Mouse (Mus musculus): ENCODE measurements around the gene St3gal4. TPM values are rescaled to one million over a fixed set of nuclear protein-coding genes. Genes with fewer than 3 reads are reported as not detected.

Gene St3gal4
- total and polyA plus RNA-seq, 3 experiments: 54.2 to 56.3 TPM; not detected in 1

GRCm38 (mm10) chr9:35145829-35146228 is 26.8 kb upstream of the St3gal4 start:
- H3K27ac ChIP-seq (ENCODE audit: control insufficient read depth, low read depth, low read length): no peak overlapping the region
- no peaks in the 10 kb centered on the region for H3K36me3 ChIP-seq (ENCODE audit: control insufficient read depth in 1 of 2, insufficient read depth in 2 of 2, low read length in 2 of 2)
- no peaks in the 10 kb centered on the region for H3K9me3 ChIP-seq (replicated peaks; ENCODE audit: insufficient read depth, low read length)
- no peaks in the 10 kb centered on the region for H3K27me3 ChIP-seq (ENCODE audit: control insufficient read depth in 1 of 2, insufficient read depth in 2 of 2, low read length in 2 of 2)
- H3K9ac ChIP-seq (ENCODE audit: control insufficient read depth, low read depth, low read length, poor library complexity, severe bottlenecking): no peak overlapping the region
- H3K4me1 ChIP-seq (ENCODE audit: control insufficient read depth in 1 of 2, insufficient read depth in 2 of 2, low read length in 2 of 2): no peaks in the 10 kb centered on the region
- TF ChIP-seq ZMIZ1 (IDR thresholded peaks at IDR 0.05; ENCODE audit: low read depth, low read length) (no peak), MEF2A (IDR thresholded peaks at IDR 0.05; ENCODE audit: extremely low read depth, insufficient replicate concordance, low read depth, low read length, poor library complexity, severe bottlenecking) (no peak), MAX (IDR thresholded peaks at IDR 0.05; ENCODE audit: low read length) (no peak), MXI1 (IDR thresholded peaks at IDR 0.05; ENCODE audit: low read depth, low read length) (no peak), MYB (IDR thresholded peaks at IDR 0.05; ENCODE audit: low read depth, low read length) (no peak), MYC (IDR thresholded peaks at IDR 0.05; ENCODE audit: low read depth, low read length) (no peak), SIN3A (IDR thresholded peaks at IDR 0.05; ENCODE audit: low read length) (no peak), RAD21 (IDR thresholded peaks at IDR 0.05; ENCODE audit: low read depth, low read length) (no peak), ZC3H11A (IDR thresholded peaks at IDR 0.05; ENCODE audit: low read depth, low read length) (no peak), JUND (IDR thresholded peaks at IDR 0.05; ENCODE audit: low read depth, low read length) (no peak), TCF12 (IDR thresholded peaks at IDR 0.05; ENCODE audit: low read depth, low read length) (no peak), GABPA (IDR thresholded peaks at IDR 0.05; ENCODE audit: low read depth, low read length) (no peak), EP300 (IDR thresholded peaks at IDR 0.05; ENCODE audit: low read depth in 1 of 2, low read length in 2 of 2) (no peak), RCOR1 (IDR thresholded peaks at IDR 0.05; ENCODE audit: low read depth, low read length) (no peak), UBTF (IDR thresholded peaks at IDR 0.05; ENCODE audit: borderline replicate concordance, insufficient read depth, low read depth, low read length) (no peak), TAL1 (IDR thresholded peaks at IDR 0.05; ENCODE audit: low read length) (no peak), USF1 (IDR thresholded peaks at IDR 0.05; ENCODE audit: low read depth, low read length) (no peak)
- H3K79me2 ChIP-seq (ENCODE audit: control insufficient read depth, insufficient read depth, low read length, poor library complexity): no peaks in the 10 kb centered on the region
- DNase-seq (ENCODE audit: low read depth, low spot score): no peak
- H3K4me3 ChIP-seq (ENCODE audit: control insufficient read depth in 1 of 2, insufficient read depth in 1 of 2, low read depth in 2 of 2, low read length in 2 of 2): no peak overlapping the region

GRCm38 (mm10) chr9:35145118-35145517 is 26.1 kb upstream of the St3gal4 start:
- Histone ChIP-seq H3K4me1 (ENCODE audit: control insufficient read depth in 1 of 2, insufficient read depth in 2 of 2, low read length in 2 of 2) (no peaks in the 10 kb centered on the region), H3K9ac (ENCODE audit: control insufficient read depth, low read depth, low read length, poor library complexity, severe bottlenecking) (no peak overlapping the region), H3K9me3 (replicated peaks; ENCODE audit: insufficient read depth, low read length) (no peaks in the 10 kb centered on the region), H3K36me3 (ENCODE audit: control insufficient read depth in 1 of 2, insufficient read depth in 2 of 2, low read length in 2 of 2) (no peaks in the 10 kb centered on the region), H3K27ac (ENCODE audit: control insufficient read depth, low read depth, low read length) (no peak overlapping the region), H3K79me2 (ENCODE audit: control insufficient read depth, insufficient read depth, low read length, poor library complexity) (no peaks in the 10 kb centered on the region), H3K4me3 (ENCODE audit: control insufficient read depth in 1 of 2, insufficient read depth in 1 of 2, low read depth in 2 of 2, low read length in 2 of 2) (no peak overlapping the region), H3K27me3 (ENCODE audit: control insufficient read depth in 1 of 2, insufficient read depth in 2 of 2, low read length in 2 of 2) (no peaks in the 10 kb centered on the region)
- DNase-seq (ENCODE audit: low read depth, low spot score): no peak
- no peak for TF ChIP-seq SMC3 (IDR thresholded peaks at IDR 0.05; ENCODE audit: low read depth, low read length)
- no peak for TF ChIP-seq GATA1 (IDR thresholded peaks at IDR 0.05; ENCODE audit: low read depth, low read length)
- TF ChIP-seq POLR2AphosphoS2 (IDR thresholded peaks at IDR 0.05; ENCODE audit: low read length): no peak
- TF ChIP-seq EP300 (IDR thresholded peaks at IDR 0.05; ENCODE audit: low read depth in 1 of 2, low read length in 2 of 2): no peak
- TF ChIP-seq JUND (IDR thresholded peaks at IDR 0.05; ENCODE audit: low read depth, low read length): no peak
- no peak for TF ChIP-seq RAD21 (IDR thresholded peaks at IDR 0.05; ENCODE audit: low read depth, low read length)
- no peak for TF ChIP-seq BHLHE40 (IDR thresholded peaks at IDR 0.05; ENCODE audit: borderline replicate concordance, low read depth, low read length)
- no peak for TF ChIP-seq USF2 (IDR thresholded peaks at IDR 0.05; ENCODE audit: borderline replicate concordance in 1 of 2, insufficient read depth in 1 of 2, low read depth in 1 of 2, low read length in 2 of 2)
- no peak for TF ChIP-seq MYB (IDR thresholded peaks at IDR 0.05; ENCODE audit: low read depth, low read length)
- no peak for TF ChIP-seq MXI1 (IDR thresholded peaks at IDR 0.05; ENCODE audit: low read depth, low read length)
- no peak for TF ChIP-seq MAX (IDR thresholded peaks at IDR 0.05; ENCODE audit: low read length)
- no peak for TF ChIP-seq POLR2AphosphoS5 (IDR thresholded peaks at IDR 0.05; ENCODE audit: borderline replicate concordance, low read depth, low read length)
- TF ChIP-seq TAL1 (IDR thresholded peaks at IDR 0.05; ENCODE audit: low read length): no peak
- no peak for TF ChIP-seq POLR2A (IDR thresholded peaks at IDR 0.05; ENCODE audit: control insufficient read depth in 1 of 2, insufficient read depth in 1 of 2, low read depth in 1 of 2, low read length in 2 of 2, poor library complexity in 1 of 2)
- TF ChIP-seq RCOR1 (IDR thresholded peaks at IDR 0.05; ENCODE audit: low read depth, low read length): no peak
- TF ChIP-seq MAFK (IDR thresholded peaks at IDR 0.05; ENCODE audit: borderline replicate concordance, low read depth, low read length): no peak
- no peak for TF ChIP-seq MAZ (IDR thresholded peaks at IDR 0.05; ENCODE audit: low read depth, low read length)
- no peak for TF ChIP-seq GABPA (IDR thresholded peaks at IDR 0.05; ENCODE audit: low read depth, low read length)

Data from MEL (cell line).